Mouse (Mus musculus) liver, embryonic 14.5 days (tissue): Measurements from ENCODE around the gene Tmod4.

Experiments used
- CTCF ChIP-seq: IDR thresholded peaks from 2 replicates; pipeline ENCODE4 v1.5.1; 2016; ENCODE audit warnings: antibody characterized with exemption, low read depth, control low read depth
- EP300 ChIP-seq: IDR thresholded peaks from 2 replicates; pipeline ENCODE4 v1.6.1; 2016; ENCODE audit warnings: antibody characterized with exemption, low read depth

- TF ChIP-seq EP300: no peak
- TF ChIP-seq CTCF: no peak
Observed at GRCm38 (mm10) chr3:95163419-95164255, 39.4 kb downstream of the Tmod4 start.
